Mouse (Mus musculus): ENCODE results near the gene Tusc2. TPM values are rescaled to one million over a fixed set of nuclear protein-coding genes. Genes with fewer than 3 reads are reported as not detected.

The Tusc2 gene
- polyA plus RNA-seq, 1 experiment from 2014 or later, result 38.2 TPM

DNA sequence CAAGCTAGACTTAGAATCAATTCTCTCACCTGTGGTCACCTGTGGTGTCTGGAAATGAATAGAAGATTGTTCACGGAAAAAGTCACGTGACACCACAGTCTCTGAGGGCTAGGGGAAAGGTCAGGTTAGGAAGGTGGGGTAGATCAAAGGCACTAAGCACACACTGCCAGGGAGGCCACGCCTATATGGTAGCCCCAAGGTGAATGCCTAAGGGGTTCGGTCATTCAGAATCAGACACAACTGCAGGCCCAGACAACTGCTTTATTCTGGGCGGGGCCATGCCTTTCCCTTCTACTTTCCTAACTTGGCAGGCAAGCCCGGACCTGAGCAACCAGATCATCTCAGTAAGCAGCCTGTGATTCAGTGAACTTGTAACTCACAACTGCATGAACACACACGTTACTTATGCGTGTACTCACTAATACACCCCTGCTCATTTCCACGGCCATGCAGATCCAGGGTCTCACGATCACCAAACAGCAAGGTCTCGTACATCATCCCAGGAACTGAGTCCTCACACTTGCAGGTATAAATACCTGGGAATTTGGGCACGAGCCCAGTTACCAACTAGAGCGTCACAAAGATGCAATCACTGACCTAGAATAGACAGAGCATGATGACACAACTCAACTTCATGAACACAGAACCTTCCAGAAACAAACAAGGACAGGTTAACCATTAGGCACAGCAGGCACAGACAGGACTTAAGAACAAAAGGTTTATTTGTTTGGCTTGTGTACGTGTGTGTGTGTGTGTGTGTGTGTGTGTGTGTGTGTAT lies 12.7 kb downstream of the Tusc2 start:
- Histone ChIP-seq H3K9me3 (ENCODE audit: low read depth, low read length) (no peaks in the 10 kb centered on the region), H3K27me3 (ENCODE audit: insufficient read depth, low read length) (no peaks in the 10 kb centered on the region), H3K4me2 (peak overlapping the region; percentile 72; the same call in 1 of the 2 replicates), H3K27ac (ENCODE audit: low read depth) (peak overlapping the region; percentile 83), H3K4me3 (ENCODE audit: low read depth, low read length) (no peak overlapping the region), H3K36me3 (ENCODE audit: insufficient read depth) (peaks cover 37% of the 10 kb centered on the region), H3K9ac (no peak overlapping the region), H3K4me1 (ENCODE audit: insufficient read depth) (peaks cover 19% of the 10 kb centered on the region)
- WGBS, result 64% methylated on average over 14 of the region's 14 CpGs
- ATAC-seq (ENCODE audit: insufficient read depth) (no peak), DNase-seq (no peak)
- no peak for TF ChIP-seq CTCF (IDR thresholded peaks at IDR 0.05; ENCODE audit: low read depth)

DNA sequence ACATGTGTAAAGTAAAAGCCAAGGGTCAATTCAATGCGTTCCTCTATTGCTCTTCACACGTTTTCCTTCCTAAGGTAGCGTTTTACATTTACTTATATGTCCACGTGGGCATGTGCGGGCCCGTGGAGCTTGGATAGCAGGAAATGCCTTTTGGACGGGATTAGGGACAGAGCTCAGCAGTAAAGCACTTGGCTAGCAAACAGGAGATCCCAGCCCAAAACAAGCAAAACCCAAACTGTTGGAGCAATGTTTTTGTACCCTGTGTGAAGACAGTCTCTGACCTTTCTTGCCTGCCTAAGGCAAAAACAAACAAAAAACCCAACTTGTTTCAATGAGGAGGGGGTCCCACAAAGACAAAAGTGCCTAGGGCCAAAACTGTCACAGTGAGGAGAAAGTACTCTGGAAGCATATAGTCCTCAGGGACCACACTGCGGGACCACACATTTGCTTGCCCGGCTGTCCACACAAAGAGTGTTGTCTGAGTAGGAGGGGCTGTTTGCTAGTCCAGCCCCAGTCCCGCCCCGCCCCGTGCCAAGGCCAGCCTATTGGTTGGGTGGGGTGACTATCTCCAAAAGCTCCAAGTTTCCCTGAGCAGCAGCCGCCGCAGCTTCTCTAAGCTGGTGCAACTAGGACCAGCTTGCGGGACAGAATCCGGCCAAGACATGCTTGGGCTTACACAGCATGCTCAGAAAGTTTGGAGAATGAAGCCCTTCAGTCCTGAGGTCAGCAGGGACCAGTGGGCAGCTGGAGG lies 13.5 kb downstream of the Tusc2 start, which contains the start of gene Hyal1:
Gene Hyal1, plus strand, starts transcription at position 571 of the 751 bp plus-strand sequence.
- peaks cover 29% of the 10 kb centered on the region for H3K36me3 ChIP-seq (ENCODE audit: insufficient read depth)
- peak within 1 kb of the TSS; percentile 72 for H3K4me2 ChIP-seq
- TF ChIP-seq CTCF (IDR thresholded peaks at IDR 0.05; ENCODE audit: low read depth), result no peak
- peaks cover 11% of the 10 kb centered on the region for H3K4me1 ChIP-seq (ENCODE audit: insufficient read depth)
- DNase-seq (peak; percentile 88), ATAC-seq (ENCODE audit: insufficient read depth) (peak; percentile 85)
- H3K9ac ChIP-seq, result peak within 1 kb of the TSS; percentile 56
- no peaks in the 10 kb centered on the region for H3K27me3 ChIP-seq (ENCODE audit: insufficient read depth, low read length)
- H3K9me3 ChIP-seq (ENCODE audit: low read depth, low read length), result no peaks in the 10 kb centered on the region
- peak within 1 kb of the TSS; percentile 41 for H3K4me3 ChIP-seq (ENCODE audit: low read depth, low read length)
- peak within 1 kb of the TSS; percentile 83 for H3K27ac ChIP-seq (ENCODE audit: low read depth)
- WGBS, result 13% methylated on average over 16 of the region's 16 CpGs

DNA sequence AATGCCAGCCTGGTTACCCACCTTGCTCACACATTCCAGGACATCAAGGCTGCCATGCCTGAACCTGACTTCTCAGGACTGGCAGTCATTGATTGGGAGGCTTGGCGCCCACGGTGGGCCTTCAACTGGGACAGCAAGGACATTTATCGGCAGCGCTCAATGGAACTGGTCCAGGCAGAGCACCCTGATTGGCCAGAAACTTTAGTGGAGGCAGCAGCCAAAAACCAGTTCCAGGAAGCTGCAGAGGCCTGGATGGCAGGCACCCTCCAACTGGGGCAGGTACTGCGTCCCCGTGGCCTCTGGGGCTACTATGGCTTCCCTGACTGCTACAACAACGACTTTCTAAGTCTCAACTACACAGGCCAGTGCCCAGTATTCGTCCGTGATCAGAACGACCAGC lies 14.8 kb downstream of the Tusc2 start:
- Histone ChIP-seq H3K9ac (no peak overlapping the region; the same call in 1 of the 2 replicates), H3K27me3 (ENCODE audit: insufficient read depth, low read length) (no peaks in the 10 kb centered on the region), H3K4me3 (ENCODE audit: low read depth, low read length) (no peak overlapping the region), H3K36me3 (ENCODE audit: insufficient read depth) (peaks cover 18% of the 10 kb centered on the region), H3K4me2 (peak overlapping the region; percentile 72), H3K9me3 (ENCODE audit: low read depth, low read length) (no peaks in the 10 kb centered on the region), H3K27ac (ENCODE audit: low read depth) (no peak overlapping the region), H3K4me1 (ENCODE audit: insufficient read depth) (peaks cover 11% of the 10 kb centered on the region)
- DNase-seq, result no peak
- ATAC-seq (ENCODE audit: insufficient read depth), result no peak
- TF ChIP-seq CTCF (IDR thresholded peaks at IDR 0.05; ENCODE audit: low read depth), result no peak
- WGBS, result 90% methylated on average over 10 of the region's 10 CpGs

DNA sequence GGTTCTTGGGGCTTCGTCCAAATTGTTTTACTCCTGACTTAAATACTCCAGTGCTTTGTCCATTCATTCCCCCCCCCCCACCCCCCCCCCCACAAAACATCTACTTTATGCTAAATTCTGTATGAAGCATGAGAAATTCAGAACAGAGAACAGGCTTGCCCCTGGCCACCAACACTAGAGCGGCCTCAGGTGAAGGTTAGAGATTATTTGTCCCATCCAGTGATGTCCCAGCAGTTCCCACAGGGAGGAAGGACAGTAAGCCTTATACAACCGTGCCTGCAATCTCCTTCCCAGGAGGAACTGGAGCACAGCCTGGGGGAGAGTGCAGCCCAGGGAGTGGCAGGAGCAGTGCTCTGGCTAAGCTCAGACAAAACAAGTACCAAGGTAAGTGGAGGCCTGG lies 15.5 kb downstream of the Tusc2 start, which contains the start of gene Naa80:
Gene Naa80, plus strand, starts transcription at position 301 of the 400 bp plus-strand sequence.
- Histone ChIP-seq H3K27ac (ENCODE audit: low read depth) (peak within 1 kb of the TSS; percentile 93; the same call in 1 of the 2 replicates), H3K9ac (no peak within 1 kb of the TSS; the same call in 1 of the 2 replicates), H3K4me3 (ENCODE audit: low read depth, low read length) (no peak within 1 kb of the TSS), H3K27me3 (ENCODE audit: insufficient read depth, low read length) (no peaks in the 10 kb centered on the region), H3K4me1 (ENCODE audit: insufficient read depth) (peaks cover 11% of the 10 kb centered on the region), H3K9me3 (ENCODE audit: low read depth, low read length) (no peaks in the 10 kb centered on the region), H3K36me3 (ENCODE audit: insufficient read depth) (peaks cover 18% of the 10 kb centered on the region), H3K4me2 (peak within 1 kb of the TSS; percentile 72)
- no peak for TF ChIP-seq CTCF (IDR thresholded peaks at IDR 0.05; ENCODE audit: low read depth)
- ATAC-seq (ENCODE audit: insufficient read depth) (no peak), DNase-seq (no peak)
- 77% methylated on average over 3 of the region's 3 CpGs for WGBS

DNA sequence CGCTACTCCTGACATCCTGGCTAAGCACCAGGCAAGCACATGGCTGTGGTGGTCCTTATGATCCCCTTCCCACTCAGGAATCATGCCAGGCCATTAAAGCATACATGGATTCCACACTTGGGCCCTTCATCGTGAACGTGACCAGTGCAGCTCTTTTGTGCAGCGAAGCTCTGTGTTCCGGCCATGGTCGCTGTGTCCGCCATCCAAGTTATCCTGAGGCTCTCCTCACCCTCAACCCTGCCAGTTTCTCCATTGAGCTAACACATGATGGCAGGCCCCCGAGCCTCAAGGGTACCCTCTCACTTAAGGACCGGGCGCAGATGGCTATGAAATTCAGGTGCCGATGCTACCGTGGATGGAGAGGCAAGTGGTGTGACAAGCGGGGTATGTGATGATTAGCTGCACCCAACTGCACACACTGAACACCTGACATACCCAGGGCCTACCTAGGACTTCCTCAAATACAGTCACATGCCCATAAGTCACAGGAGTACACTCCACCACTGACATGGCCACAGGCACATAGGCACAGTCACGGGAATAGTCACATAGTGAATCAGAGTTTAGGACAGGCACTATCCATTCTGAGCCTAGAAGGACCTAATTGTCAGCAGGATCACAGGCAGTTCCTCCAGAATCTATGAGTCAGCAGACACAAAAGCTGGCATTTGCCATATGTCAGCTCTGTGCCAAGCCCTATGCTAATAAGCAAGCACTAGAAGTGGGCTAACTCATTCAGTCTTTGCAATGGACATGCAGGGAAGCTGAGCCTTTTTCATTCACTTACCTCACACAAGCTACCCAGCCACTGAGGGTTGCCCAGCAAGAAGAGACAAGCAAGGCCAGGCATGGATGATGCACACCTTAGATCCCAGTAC lies 16.2 kb downstream of the Tusc2 start:
- DNase-seq (no peak), ATAC-seq (ENCODE audit: insufficient read depth) (no peak)
- Histone ChIP-seq H3K36me3 (ENCODE audit: insufficient read depth) (peaks cover 21% of the 10 kb centered on the region), H3K4me3 (ENCODE audit: low read depth, low read length) (no peak overlapping the region), H3K9me3 (ENCODE audit: low read depth, low read length) (no peaks in the 10 kb centered on the region), H3K27ac (ENCODE audit: low read depth) (peak overlapping the region; percentile 93; the same call in 1 of the 2 replicates), H3K4me2 (no peak overlapping the region; the same call in 1 of the 2 replicates), H3K9ac (no peak overlapping the region), H3K27me3 (ENCODE audit: insufficient read depth, low read length) (no peaks in the 10 kb centered on the region), H3K4me1 (ENCODE audit: insufficient read depth) (peaks cover 11% of the 10 kb centered on the region)
- 92% methylated on average over 14 of the region's 14 CpGs for WGBS
- no peak for TF ChIP-seq CTCF (IDR thresholded peaks at IDR 0.05; ENCODE audit: low read depth)

DNA sequence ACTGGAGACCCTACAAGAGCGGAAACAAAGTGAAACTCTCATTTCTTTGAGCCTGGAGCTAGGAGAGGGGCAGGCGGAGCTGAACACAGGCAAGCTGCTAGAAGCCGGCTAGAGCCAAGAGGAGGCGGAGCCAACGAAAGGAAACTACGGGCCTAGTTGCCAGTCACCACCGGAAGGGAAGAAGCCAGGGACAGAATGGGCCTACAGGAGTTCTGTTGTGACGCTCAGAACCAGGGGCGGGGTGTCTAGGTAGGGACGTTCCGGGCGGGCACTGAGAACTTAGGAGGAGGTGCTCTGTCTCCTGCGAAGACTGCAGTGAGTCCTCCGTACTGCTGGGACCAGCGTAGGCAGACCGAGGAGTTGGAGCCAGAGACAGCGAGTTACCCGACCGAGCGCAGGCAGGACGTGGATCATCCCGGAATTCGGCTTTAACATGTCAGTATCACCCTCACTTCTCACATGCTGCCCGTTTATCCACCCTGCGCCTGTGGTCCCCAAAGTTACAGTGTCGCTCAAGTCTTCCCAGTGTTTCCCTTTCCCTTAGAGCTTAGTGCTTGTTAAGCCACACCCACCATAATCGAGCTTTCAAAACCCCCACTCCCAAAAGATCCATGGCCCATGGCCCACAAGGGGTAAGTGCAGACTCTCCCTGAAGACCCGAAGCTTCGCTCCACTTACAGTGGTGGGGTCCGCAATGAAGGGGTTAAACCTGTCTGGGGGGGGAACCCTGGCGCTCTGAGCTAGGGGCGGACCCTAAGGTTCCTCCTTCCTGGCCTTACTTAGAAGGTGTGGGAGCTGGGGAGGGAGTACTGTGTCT lies 17.7 kb downstream of the Tusc2 start, which contains the start of gene Hyal3:
Gene Hyal3, plus strand, starts transcription at position 318 of the 817 bp plus-strand sequence.
- Histone ChIP-seq H3K27me3 (ENCODE audit: insufficient read depth, low read length) (no peaks in the 10 kb centered on the region), H3K9ac (peak within 1 kb of the TSS; percentile 66), H3K4me1 (ENCODE audit: insufficient read depth) (peaks cover 10% of the 10 kb centered on the region), H3K4me3 (ENCODE audit: low read depth, low read length) (peak within 1 kb of the TSS; percentile 51), H3K36me3 (ENCODE audit: insufficient read depth) (peaks cover 18% of the 10 kb centered on the region; the same call in 1 of the 2 replicates), H3K9me3 (ENCODE audit: low read depth, low read length) (no peaks in the 10 kb centered on the region), H3K27ac (ENCODE audit: low read depth) (peak within 1 kb of the TSS; percentile 93), H3K4me2 (peak within 1 kb of the TSS; percentile 73)
- TF ChIP-seq CTCF (IDR thresholded peaks at IDR 0.05; ENCODE audit: low read depth), result no peak
- ATAC-seq (ENCODE audit: insufficient read depth) (peak; percentile 80), DNase-seq (peak; percentile 96)
- WGBS, result under 1% methylated on average over 32 of the region's 32 CpGs

Data from lung, embryonic 14.5 days (tissue).